Mouse (Mus musculus) lung, adult 10 weeks (tissue): ENCODE results near the gene Cox20. TPM values are rescaled to one million over a fixed set of nuclear protein-coding genes. Genes with fewer than 3 reads are reported as not detected.

ENCODE experiments used
- polyA plus RNA-seq: library from polyadenylated mRNA; stranded (reverse); fragments of 350-450 nt; fragmentation: Illumina TruSeq; extraction: RNeasy Lipid Tissue Mini Kit (QIAGEN cat#74804); gene quantifications from one replicate; pipeline ENCODE4 v1.2.3, GENCODE M21; 2014; ENCODE audit warnings: low read depth, low replicate concordance; ENCODE audit not compliant: insufficient read depth

Cox20 gene
- polyA plus RNA-seq = 53.2 TPM

DNA sequence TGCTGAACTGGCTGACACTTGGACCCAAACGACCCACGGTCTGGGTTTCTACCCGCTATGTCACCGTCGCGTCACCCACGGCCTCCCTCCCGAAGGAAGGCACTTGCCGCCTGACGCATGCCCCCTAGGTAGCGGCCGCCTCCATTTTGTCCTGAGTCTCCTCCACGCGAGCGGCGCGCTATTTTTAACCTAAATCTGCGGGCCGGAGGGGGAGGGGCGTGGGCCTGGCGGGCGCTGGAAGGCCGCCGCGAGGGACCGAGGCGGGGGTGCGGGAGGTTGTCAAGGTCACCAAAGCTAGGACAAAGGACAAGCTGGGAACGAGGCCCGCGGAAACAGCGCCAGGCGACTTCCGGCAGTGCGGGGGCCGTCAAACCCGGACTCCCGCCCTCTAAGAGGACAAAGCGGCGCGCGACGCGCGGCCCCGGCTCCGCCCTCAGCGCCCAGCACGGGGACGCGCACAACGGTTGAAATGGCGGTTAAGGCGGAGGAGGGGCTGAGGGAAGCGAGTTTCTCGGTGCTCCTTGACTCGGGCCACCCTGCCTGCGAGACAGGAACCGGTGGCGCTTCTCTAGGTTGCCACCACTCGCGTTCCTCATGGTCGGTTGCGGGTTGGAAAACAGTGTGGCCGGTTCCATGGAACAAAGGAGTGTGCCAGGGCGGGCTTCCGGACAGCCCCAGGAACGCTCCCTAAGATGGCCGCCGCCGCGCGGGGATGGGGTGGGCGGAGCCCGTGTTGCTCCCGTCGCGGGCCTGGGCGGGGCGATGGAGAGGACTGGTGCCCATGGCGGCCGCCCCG lies at the start of gene Cox20:
Cox20 (plus strand) TSS at position 742 of the 796 bp plus-strand sequence.

DNA sequence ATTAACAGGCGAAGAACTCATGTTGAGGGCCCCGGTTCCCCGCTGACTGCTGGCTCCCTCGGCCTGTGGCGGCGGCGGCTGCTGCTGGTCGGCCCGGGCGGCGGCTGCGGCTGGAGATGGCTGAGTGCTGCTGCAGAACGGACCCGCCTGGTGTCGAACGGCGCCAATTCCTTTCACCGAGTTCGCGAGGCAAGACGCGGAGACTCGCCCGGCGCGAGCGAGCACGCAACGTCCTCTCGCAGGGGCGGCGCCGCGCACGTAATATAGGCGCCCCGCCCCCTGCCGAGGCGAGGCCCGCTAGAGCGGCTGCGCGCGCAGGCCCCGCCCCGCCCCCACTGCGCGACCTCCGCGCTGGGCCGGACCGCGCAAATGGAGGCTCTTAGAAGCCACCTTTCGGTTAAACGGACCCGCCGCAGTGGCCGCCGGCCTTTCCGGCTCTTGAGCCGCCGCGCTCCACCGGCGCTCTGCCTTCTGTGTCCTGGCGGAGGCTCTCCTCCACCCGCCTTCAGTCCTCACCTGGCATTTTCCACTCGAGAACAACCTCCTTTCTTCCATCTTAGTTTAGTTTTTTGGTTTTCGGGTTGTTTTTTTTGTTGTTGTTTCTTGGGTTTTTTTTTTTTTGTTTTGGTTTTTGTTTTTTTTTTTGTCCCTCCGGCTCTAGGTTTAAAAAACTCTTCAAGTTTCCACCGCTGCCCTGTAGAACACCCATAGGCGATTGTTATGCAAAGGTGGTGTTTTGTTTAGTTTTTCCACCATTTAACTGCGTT lies 18.8 kb downstream of the Cox20 start, which contains the start of gene Hnrnpu:
Hnrnpu (minus strand) TSS at position 247 of the 767 bp plus-strand sequence.

Other genes starting within 250 kb of the Cox20 start
- gene Desi2, start 131.7 kb upstream of the Cox20 start, polyA plus RNA-seq = 4.3 TPM
- 77.3 TPM for gene Hnrnpu, start 18.7 kb downstream of the Cox20 start, polyA plus RNA-seq
- 6.9 TPM for gene Efcab2, start 87.0 kb downstream of the Cox20 start, polyA plus RNA-seq
- gene Kif26b, start 210.0 kb downstream of the Cox20 start, polyA plus RNA-seq = 1.2 TPM